Mouse (Mus musculus) liver, embryonic 12.5 days (tissue): ENCODE data around the gene Olfr806. TPM values are rescaled to one million over a fixed set of nuclear protein-coding genes. Genes with fewer than 3 reads are reported as not detected.

Experiments used
- ATAC-seq: fragments of 200-750 bp; cut with Nextera tagmentation; 2 replicates; pipeline ENCODE4 v1.8.0; 2017; ENCODE audit warnings: moderate number of reproducible peaks, mild to moderate bottlenecking, moderate library complexity
- H3K27ac ChIP-seq: fragments of 300-500 bp; sonication (generic); 2 replicates; pipeline ENCODE4 v1.5.1; 2016; ENCODE audit warnings: mild to moderate bottlenecking
- H3K27me3 ChIP-seq: fragments of 300-500 bp; sonication (generic); replicated peaks from 2 replicates; pipeline ENCODE4 v1.6.1; 2016; ENCODE audit warnings: mild to moderate bottlenecking, moderate library complexity
- H3K36me3 ChIP-seq: fragments of 300-500 bp; sonication (generic); 2 replicates; pipeline ENCODE4 v1.6.1; 2016; ENCODE audit warnings: mild to moderate bottlenecking, moderate library complexity
- H3K4me1 ChIP-seq: fragments of 300-500 bp; sonication (generic); 2 replicates; pipeline ENCODE4 v1.6.1; 2016
- H3K4me2 ChIP-seq: fragments of 300-500 bp; sonication (generic); 2 replicates; pipeline ENCODE4 v1.6.1; 2016; ENCODE audit warnings: mild to moderate bottlenecking, moderate library complexity
- H3K4me3 ChIP-seq: fragments of 300-500 bp; sonication (generic); 2 replicates; pipeline ENCODE4 v1.5.1; 2016; ENCODE audit warnings: mild to moderate bottlenecking, moderate library complexity
- H3K9ac ChIP-seq: fragments of 300-500 bp; sonication (generic); 2 replicates; pipeline ENCODE4 v1.6.1; 2016; ENCODE audit warnings: mild to moderate bottlenecking, moderate library complexity
- H3K9me3 ChIP-seq: fragments of 300-500 bp; sonication (generic); replicated peaks from 2 replicates; pipeline ENCODE4 v1.6.1; 2016; ENCODE audit warnings: mild to moderate bottlenecking, moderate library complexity
- WGBS: fragments of 180-500 bp; shearing (Covaris S2); methylation state at CpG from one replicate; pipeline ENCODE4 v1.1.7; 2016; ENCODE audit not compliant: insufficient replicate concordance; 5-methylcytosine and 5-hydroxymethylcytosine counted together
- microRNA-seq: library from miRNA; unstranded; fragments of <30 nt; microRNA quantifications from one replicate; pipeline ENCODE4, GENCODE M21; 2017
- polyA plus RNA-seq: library from polyadenylated mRNA; unstranded; fragments of >200 nt; fragmentation: Nextera tagmentation; extraction: Ambion mirVana; gene quantifications from 2 replicates; pipeline ENCODE4 v1.2.1, GENCODE M21; 2016

Olfr806 gene
- polyA plus RNA-seq, result not detected in 2 replicates

GRCm38 (mm10) chr10:129741821-129742220, at the start of gene Olfr806:
Gene Olfr806 (minus strand): TSS chr10:129741921.
- ATAC-seq, result no peak
- Histone ChIP-seq H3K9me3 (no peaks in the 10 kb centered on the region), H3K36me3 (no peaks in the 10 kb centered on the region), H3K4me2 (no peak within 1 kb of the TSS), H3K27me3 (no peaks in the 10 kb centered on the region), H3K27ac (no peak within 1 kb of the TSS), H3K4me1 (no peaks in the 10 kb centered on the region), H3K4me3 (no peak within 1 kb of the TSS), H3K9ac (no peak within 1 kb of the TSS)

GRCm38 (mm10) chr10:129778123-129778522, 36.4 kb upstream of the Olfr806 start:
- no peak overlapping the region for H3K27ac ChIP-seq
- H3K36me3 ChIP-seq, result no peaks in the 10 kb centered on the region
- H3K4me1 ChIP-seq, result no peaks in the 10 kb centered on the region
- H3K4me3 ChIP-seq, result no peak overlapping the region
- H3K4me2 ChIP-seq, result no peak overlapping the region
- no peaks in the 10 kb centered on the region for H3K27me3 ChIP-seq
- no peaks in the 10 kb centered on the region for H3K9me3 ChIP-seq
- no peak for ATAC-seq
- H3K9ac ChIP-seq, result no peak overlapping the region

- no peak within 1 kb of the TSS for H3K4me2 ChIP-seq
- no peaks in the 10 kb centered on the region for H3K27me3 ChIP-seq
- ATAC-seq, result no peak
- H3K4me3 ChIP-seq, result no peak within 1 kb of the TSS
- H3K27ac ChIP-seq, result no peak within 1 kb of the TSS
- no peaks in the 10 kb centered on the region for H3K4me1 ChIP-seq
- H3K9ac ChIP-seq, result no peak within 1 kb of the TSS
- H3K9me3 ChIP-seq, result no peaks in the 10 kb centered on the region
- H3K36me3 ChIP-seq, result no peaks in the 10 kb centered on the region
Measured at GRCm38 (mm10) chr10:129774338-129774737, 32.6 kb upstream of the Olfr806 start, which contains the start of gene Olfr809. Gene Olfr809 (plus strand): TSS chr10:129774638.

DNA sequence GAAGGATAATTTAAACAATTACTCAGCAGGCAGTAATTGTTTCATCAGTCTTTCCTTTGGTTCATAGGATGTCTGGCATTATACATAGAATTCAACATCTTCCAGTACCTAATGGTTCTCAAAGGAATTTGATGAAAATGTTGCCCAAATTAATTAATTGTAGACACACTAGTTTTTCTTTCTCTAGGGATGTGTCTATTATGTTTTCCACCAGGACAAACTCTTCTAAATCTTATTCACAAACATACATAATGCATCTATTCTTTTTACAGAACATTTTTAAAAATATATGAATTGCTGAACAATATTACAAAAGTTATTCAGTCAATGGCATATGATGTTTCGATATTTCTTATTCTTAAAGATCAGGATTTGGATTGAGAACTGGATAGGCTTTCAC, 23.5 kb upstream of the Olfr806 start, which contains the start of gene Olfr808:
Olfr808 (plus strand) TSS at position 301 of the 400 bp plus-strand sequence.
- no peak within 1 kb of the TSS for H3K9ac ChIP-seq
- no peak within 1 kb of the TSS for H3K4me2 ChIP-seq
- no peak within 1 kb of the TSS for H3K27ac ChIP-seq
- H3K9me3 ChIP-seq, result no peaks in the 10 kb centered on the region
- H3K4me1 ChIP-seq, result no peaks in the 10 kb centered on the region
- 63% methylated on average over 1 of the region's 1 CpGs for WGBS
- no peaks in the 10 kb centered on the region for H3K36me3 ChIP-seq
- ATAC-seq, result no peak
- no peak within 1 kb of the TSS for H3K4me3 ChIP-seq
- H3K27me3 ChIP-seq, result no peaks in the 10 kb centered on the region

- H3K4me1 ChIP-seq, result no peaks in the 10 kb centered on the region
- no peaks in the 10 kb centered on the region for H3K27me3 ChIP-seq
- WGBS, result 42% methylated on average over 1 of the region's 1 CpGs
- H3K27ac ChIP-seq, result no peak within 1 kb of the TSS
- no peaks in the 10 kb centered on the region for H3K36me3 ChIP-seq
- H3K9me3 ChIP-seq, result no peaks in the 10 kb centered on the region
- ATAC-seq, result no peak
- no peak within 1 kb of the TSS for H3K9ac ChIP-seq
- no peak within 1 kb of the TSS for H3K4me2 ChIP-seq
- H3K4me3 ChIP-seq, result no peak within 1 kb of the TSS
Measured at GRCm38 (mm10) chr10:129757693-129758092, 16.0 kb upstream of the Olfr806 start, which contains the start of gene Olfr807. Gene Olfr807 (minus strand): TSS chr10:129757793.

DNA sequence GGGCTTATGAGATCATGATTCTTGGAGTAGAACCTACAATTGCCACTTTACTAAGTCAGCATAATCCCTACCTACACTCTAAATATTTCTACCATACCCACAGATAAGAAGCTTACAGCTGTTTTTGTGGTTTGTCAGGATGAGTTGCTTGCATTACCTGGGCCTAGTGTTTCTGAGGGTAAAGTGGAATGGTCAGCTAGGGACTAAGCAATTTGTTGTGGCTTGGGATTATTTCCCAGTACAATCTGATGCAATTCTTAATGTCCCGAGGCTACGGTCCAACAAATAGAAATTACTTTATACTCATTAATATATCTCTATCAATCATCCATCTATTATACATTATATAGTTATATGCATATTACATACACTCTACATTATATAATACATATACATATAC, 12.4 kb downstream of the Olfr806 start, which contains the start of gene Olfr805:
Olfr805 (minus strand) TSS at position 101 of the 400 bp plus-strand sequence.
- WGBS, result 76% methylated on average over 2 of the region's 2 CpGs
- no peak for ATAC-seq
- Histone ChIP-seq H3K36me3 (no peaks in the 10 kb centered on the region), H3K27me3 (no peaks in the 10 kb centered on the region), H3K9ac (no peak within 1 kb of the TSS), H3K4me1 (no peaks in the 10 kb centered on the region), H3K4me2 (no peak within 1 kb of the TSS), H3K9me3 (no peaks in the 10 kb centered on the region), H3K4me3 (no peak within 1 kb of the TSS), H3K27ac (no peak within 1 kb of the TSS)

DNA sequence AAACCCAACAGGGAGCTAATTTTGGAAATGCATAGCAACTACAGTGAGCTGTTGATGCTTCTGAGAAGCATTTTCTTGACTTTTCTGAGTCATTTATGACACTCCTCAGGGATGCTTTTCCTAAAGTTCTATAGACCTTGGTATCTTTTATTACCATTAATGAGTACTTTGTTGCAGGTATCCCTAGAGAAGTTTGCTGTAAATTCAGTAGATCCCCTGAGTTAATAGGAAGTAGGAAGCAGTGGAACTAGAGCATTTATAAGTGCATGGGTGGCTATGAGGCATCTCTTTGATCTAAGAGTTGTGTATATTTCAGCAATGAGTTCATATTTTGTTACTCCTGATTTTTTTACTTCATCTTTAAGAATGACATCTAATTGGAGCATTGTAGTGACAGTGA, 38.8 kb downstream of the Olfr806 start, which contains the start of gene Olfr804:
Olfr804 (plus strand) TSS at position 301 of the 400 bp plus-strand sequence.
- H3K4me3 ChIP-seq, result no peak within 1 kb of the TSS
- no peak within 1 kb of the TSS for H3K9ac ChIP-seq
- H3K27ac ChIP-seq, result no peak within 1 kb of the TSS
- H3K36me3 ChIP-seq, result no peaks in the 10 kb centered on the region
- ATAC-seq, result no peak
- H3K9me3 ChIP-seq, result no peaks in the 10 kb centered on the region
- no peak within 1 kb of the TSS for H3K4me2 ChIP-seq
- H3K4me1 ChIP-seq, result no peaks in the 10 kb centered on the region
- H3K27me3 ChIP-seq, result no peaks in the 10 kb centered on the region

DNA sequence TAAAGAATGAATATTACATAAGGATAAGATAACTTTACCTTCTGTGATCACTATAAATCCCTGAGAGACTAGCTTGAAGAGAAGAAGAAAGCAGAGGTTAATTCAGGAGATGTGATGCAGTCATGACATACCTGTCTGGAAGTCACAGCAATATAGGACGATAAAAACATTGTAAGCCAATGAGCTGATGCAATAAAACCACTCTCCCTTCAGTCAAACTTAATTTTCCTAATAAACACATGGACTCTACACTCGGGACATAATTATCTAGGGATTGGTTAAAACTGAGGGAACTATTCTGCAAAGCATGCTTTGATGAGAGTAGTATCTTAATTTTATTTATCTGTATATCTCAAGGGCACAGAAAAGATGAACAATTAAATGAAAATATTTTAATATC, 47.5 kb downstream of the Olfr806 start, which contains the start of gene Olfr803:
Olfr803 (minus strand) TSS at position 101 of the 400 bp plus-strand sequence.
- no peaks in the 10 kb centered on the region for H3K9me3 ChIP-seq
- no peak within 1 kb of the TSS for H3K4me3 ChIP-seq
- H3K27ac ChIP-seq, result no peak within 1 kb of the TSS
- no peaks in the 10 kb centered on the region for H3K27me3 ChIP-seq
- no peak for ATAC-seq
- H3K9ac ChIP-seq, result no peak within 1 kb of the TSS
- H3K4me2 ChIP-seq, result no peak within 1 kb of the TSS
- 57% methylated on average over 2 of the region's 2 CpGs for WGBS
- no peaks in the 10 kb centered on the region for H3K4me1 ChIP-seq
- no peaks in the 10 kb centered on the region for H3K36me3 ChIP-seq

DNA sequence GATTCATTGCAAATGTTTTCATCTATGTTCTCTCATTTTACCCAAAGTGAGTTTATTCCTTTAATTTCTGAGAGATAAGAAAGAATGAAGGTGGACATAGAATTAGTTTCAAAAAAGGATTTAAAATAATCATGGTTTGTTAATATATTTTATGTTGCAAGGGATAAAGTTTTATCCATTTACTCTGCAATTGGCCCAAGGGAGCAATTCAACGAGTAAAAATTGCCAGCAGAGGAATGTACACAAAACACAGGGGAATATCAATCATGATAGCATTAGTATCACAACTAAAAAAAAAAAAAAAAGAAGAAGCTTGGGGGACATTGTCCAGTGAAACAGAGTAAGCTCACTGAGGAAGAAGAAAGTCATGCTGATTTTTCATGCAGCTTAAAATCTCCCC, 53.7 kb downstream of the Olfr806 start, which contains the start of gene Olfr802:
Olfr802 (minus strand) TSS at position 101 of the 400 bp plus-strand sequence.
- ATAC-seq, result no peak
- Histone ChIP-seq H3K27ac (no peak within 1 kb of the TSS), H3K4me3 (no peak within 1 kb of the TSS), H3K4me2 (no peak within 1 kb of the TSS), H3K9ac (no peak within 1 kb of the TSS), H3K27me3 (no peaks in the 10 kb centered on the region), H3K9me3 (no peaks in the 10 kb centered on the region), H3K4me1 (no peaks in the 10 kb centered on the region), H3K36me3 (no peaks in the 10 kb centered on the region)
- WGBS, result 55% methylated on average over 1 of the region's 1 CpGs

Small RNA genes lying within 50 kb of the gene (microRNA-seq; reads per million reads assigned to microRNA genes)
- gene Gm24485, result not detected

Other genes starting within 250 kb of the Olfr806 start
- not detected in 2 replicates for gene Olfr790, start 243.4 kb downstream of the Olfr806 start, polyA plus RNA-seq
- gene Olfr791, start 220.1 kb downstream of the Olfr806 start, polyA plus RNA-seq, result not detected in 2 replicates
- gene Olfr792, start 202.8 kb downstream of the Olfr806 start, polyA plus RNA-seq, result not detected in 2 replicates
- gene Olfr794, start 174.3 kb downstream of the Olfr806 start, polyA plus RNA-seq, result not detected in 2 replicates
- not detected in 2 replicates for gene Olfr796, start 129.4 kb downstream of the Olfr806 start, polyA plus RNA-seq
- not detected in 2 replicates for gene Olfr798, start 114.0 kb downstream of the Olfr806 start, polyA plus RNA-seq
- not detected in 2 replicates for gene Olfr799, start 104.4 kb downstream of the Olfr806 start, polyA plus RNA-seq
- gene Olfr800, start 84.2 kb downstream of the Olfr806 start, polyA plus RNA-seq, result not detected in 2 replicates
- not detected in 2 replicates for gene Olfr801, start 68.1 kb downstream of the Olfr806 start, polyA plus RNA-seq
- gene Olfr802, start 53.8 kb downstream of the Olfr806 start, polyA plus RNA-seq, result not detected in 2 replicates
- not detected in 2 replicates for gene Olfr803, start 47.6 kb downstream of the Olfr806 start, polyA plus RNA-seq
- not detected in 2 replicates for gene Olfr804, start 38.7 kb downstream of the Olfr806 start, polyA plus RNA-seq
- gene Olfr805, start 12.5 kb downstream of the Olfr806 start, polyA plus RNA-seq, result not detected in 2 replicates
- gene Olfr807, start 15.9 kb upstream of the Olfr806 start, polyA plus RNA-seq, result not detected in 2 replicates
- not detected in 2 replicates for gene Olfr808, start 23.6 kb upstream of the Olfr806 start, polyA plus RNA-seq
- gene Olfr809, start 32.7 kb upstream of the Olfr806 start, polyA plus RNA-seq, result not detected in 2 replicates
- gene Olfr810, start 53.0 kb upstream of the Olfr806 start, polyA plus RNA-seq, result not detected in 2 replicates
- gene Olfr811, start 62.5 kb upstream of the Olfr806 start, polyA plus RNA-seq, result not detected in 2 replicates
- gene Olfr812, start 104.2 kb upstream of the Olfr806 start, polyA plus RNA-seq, result not detected in 2 replicates
- not detected in 2 replicates for gene Olfr813, start 113.4 kb upstream of the Olfr806 start, polyA plus RNA-seq
- not detected in 2 replicates for gene Olfr814, start 137.9 kb upstream of the Olfr806 start, polyA plus RNA-seq
- not detected in 2 replicates for gene Olfr815, start 163.9 kb upstream of the Olfr806 start, polyA plus RNA-seq
- gene Olfr816, start 173.7 kb upstream of the Olfr806 start, polyA plus RNA-seq, result not detected in 2 replicates
- gene Olfr818, start 207.2 kb upstream of the Olfr806 start, polyA plus RNA-seq, result not detected in 2 replicates
- gene Olfr819, start 225.3 kb upstream of the Olfr806 start, polyA plus RNA-seq, result not detected in 2 replicates
- not detected in 2 replicates for gene Olfr247, start 234.2 kb upstream of the Olfr806 start, polyA plus RNA-seq
- not detected in 2 replicates for gene Gm10310, start 243.1 kb upstream of the Olfr806 start, polyA plus RNA-seq